ENCODE assay signal across 9 mouse cellular contexts in the genomic region with DNA sequence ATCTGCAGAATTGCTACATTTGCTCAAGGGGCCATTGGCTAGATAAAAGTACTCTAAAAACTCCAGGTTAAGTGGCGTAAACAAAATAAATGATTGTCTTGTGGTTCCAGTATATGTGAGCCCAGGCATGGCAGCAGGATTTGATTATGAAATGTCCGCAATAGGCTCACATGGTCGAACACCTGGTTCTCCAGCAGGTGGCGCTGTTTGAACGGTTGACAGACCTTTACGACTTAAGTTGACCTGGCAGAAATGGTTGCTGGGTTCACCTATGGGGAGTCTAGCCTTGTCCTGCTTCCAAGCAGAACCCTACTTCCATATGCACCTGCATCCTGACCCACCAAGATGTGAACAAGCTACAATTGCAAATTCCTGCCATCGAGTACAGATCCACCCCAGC. TPM values are rescaled to one million over a fixed set of nuclear protein-coding genes. Genes with fewer than 3 reads are reported as not detected.
DNase-seq lines count a peak whose midpoint lies in the region; ATAC-seq and TF ChIP-seq lines count a peak whose summit lies in the region.
"Had no signal": no experiment of that assay in that cellular context is flagged by ENCODE, and none has a peak within 500 bp of the region (broad histone marks: within the 10 kb centered on the region; RNA-seq: fewer than 3 reads in every experiment).

No protein-coding gene starts in this region.

- H3K4me2 ChIP-seq in liver, embryonic 12.5 days, result no peak overlapping the region
- H3K4me2 ChIP-seq: neural tube, embryonic 13.5 days had no signal

- no peaks in the 10 kb centered on the region for H3K27me3 ChIP-seq in cerebellum, adult 2 months (ENCODE audit: control insufficient read depth, insufficient read depth, low read length)
- peaks cover 42% of the 10 kb centered on the region for H3K27me3 ChIP-seq in liver, embryonic 12.5 days (replicated peaks)

- no peaks in the 10 kb centered on the region for H3K9me3 ChIP-seq in liver, embryonic 12.5 days (replicated peaks)
- H3K9me3 ChIP-seq: neural tube, embryonic 13.5 days had no signal

- DNase-seq in cerebellum, adult 2 months, result peak in 1 of 2 experiments; percentile 16
- DNase-seq in cerebellum, adult 9-10 months, result no peak
- peak; percentile 80 for DNase-seq in liver
- peak; percentile 56 to 62 for DNase-seq in adrenal gland, postnatal 36 days
- peak; percentile 51 to 62 for DNase-seq in natural killer cell, adult 2 months (ENCODE audit: low spot score in 2 of 2)
- no peak for DNase-seq in ovary, postnatal 14 days (ENCODE audit: low spot score)

- peak; percentile 56 for TF ChIP-seq CTCF in cerebellum, adult 2 months (IDR thresholded peaks at IDR 0.05; ENCODE audit: borderline replicate concordance, insufficient read depth, low read depth, low read length)

- H3K9ac ChIP-seq in liver, embryonic 12.5 days, result no peak overlapping the region
- H3K9ac ChIP-seq: neural tube, embryonic 13.5 days had no signal

- no peak overlapping the region for H3K4me3 ChIP-seq in cerebellum, adult 2 months (replicated peaks; ENCODE audit: insufficient read depth, low read depth, low read length)
- H3K4me3 ChIP-seq in liver, embryonic 12.5 days, result no peak overlapping the region
- H3K4me3 ChIP-seq: neural tube, embryonic 13.5 days had no signal

- TF ChIP-seq POLR2A in cerebellum, adult 2 months (IDR thresholded peaks at IDR 0.05; ENCODE audit: borderline replicate concordance, insufficient read depth, low read length), result no peak

- ATAC-seq in liver, embryonic 12.5 days, result no peak
- peak; percentile 49 to 67; a peak in 3 of 4 replicates for ATAC-seq in hematopoietic stem cell, adult 5-6 weeks (replicated peaks in 1 of 2; ENCODE audit: insufficient read depth in 1 of 2, low FRiP score in 2 of 2, low TSS enrichment in 1 of 2, low read depth in 1 of 2, poor library complexity in 2 of 2, severe bottlenecking in 2 of 2)

- no peaks in the 10 kb centered on the region for H3K4me1 ChIP-seq in cerebellum, adult 2 months (ENCODE audit: control insufficient read depth, insufficient read depth, low read length)
- no peaks in the 10 kb centered on the region for H3K4me1 ChIP-seq in liver, embryonic 12.5 days
- H3K4me1 ChIP-seq: neural tube, embryonic 13.5 days had no signal

- WGBS in cerebellum, adult 2 months, result 54% methylated on average over 7 of the region's 7 CpGs
- WGBS in liver, embryonic 12.5 days (ENCODE audit: insufficient replicate concordance), result 32% methylated on average over 7 of the region's 7 CpGs

- H3K27ac ChIP-seq in cerebellum, adult 2 months (ENCODE audit: insufficient read depth, low read length), result no peak overlapping the region
- no peak overlapping the region for H3K27ac ChIP-seq in liver, embryonic 12.5 days
- H3K27ac ChIP-seq: neural tube, embryonic 13.5 days had no signal

- H3K36me3 ChIP-seq in liver, embryonic 12.5 days, result no peaks in the 10 kb centered on the region
- H3K36me3 ChIP-seq: neural tube, embryonic 13.5 days had no signal

RNA-seq across cellular contexts. Expression of a gene that starts 21.7 kb away (rescaled TPM):
- polyA plus RNA-seq in cerebellum, adult 2 months (2012; rRNA removed), result 13.8 and 15.3 TPM in 2 replicates
- polyA plus RNA-seq in liver, embryonic 12.5 days (2016; fragmentation: Nextera tagmentation; extraction: Ambion mirVana), result 24.4 and 30.2 TPM in 2 replicates
- total RNA-seq in adrenal gland, postnatal 36 days (2021), result 10 to 100 TPM; 24.2 to 24.8 TPM
- 17.3 and 19.5 TPM in 2 replicates for total RNA-seq in hematopoietic stem cell, adult 5-6 weeks (2017)

Comparison
In these comparisons a context has a peak if more than half of its experiments do, and no peak if none do; other contexts are left out.
1. DNase-seq: peak in liver (single experiment), adrenal gland, postnatal 36 days (2 of 2) and natural killer cell, adult 2 months (2 of 2); none in cerebellum, adult 9-10 months (single experiment) and ovary, postnatal 14 days (single experiment).